Mouse (Mus musculus): ENCODE measurements around the gene Ovca2. TPM values are rescaled to one million over a fixed set of nuclear protein-coding genes. Genes with fewer than 3 reads are reported as not detected.

Ovca2 gene
- 17.1 TPM for polyA plus RNA-seq (2017; shearing (Covaris generic))

DNA sequence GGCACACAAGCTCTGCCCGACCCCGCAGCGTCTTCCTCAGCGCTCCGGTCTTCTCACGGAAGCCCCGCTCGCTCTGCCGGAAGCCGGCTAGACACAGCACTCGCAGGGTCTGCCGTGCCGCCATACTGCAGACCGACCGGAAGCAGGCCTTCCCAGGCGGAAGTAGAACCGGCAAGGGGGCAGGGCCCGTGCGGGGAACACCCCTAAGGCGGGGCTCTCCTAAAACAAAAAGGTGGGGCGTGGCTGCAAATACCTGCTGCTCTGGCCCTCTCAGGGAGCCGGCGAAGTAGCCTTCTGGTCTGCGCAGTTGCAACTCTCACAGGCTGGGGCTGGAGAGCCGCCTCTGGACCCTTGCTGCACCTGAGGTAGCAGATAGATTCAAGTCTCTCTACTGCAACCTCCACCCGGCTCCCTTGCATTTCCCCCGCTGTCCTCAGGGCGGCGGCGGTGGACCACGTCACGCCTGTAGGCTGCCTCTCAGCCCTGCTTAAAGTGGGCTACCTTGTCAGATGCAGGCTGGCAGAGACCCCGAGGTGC, at the start of gene Ovca2:
Gene Ovca2, minus strand, starts transcription at position 164 of the 537 bp plus-strand sequence.

DNA sequence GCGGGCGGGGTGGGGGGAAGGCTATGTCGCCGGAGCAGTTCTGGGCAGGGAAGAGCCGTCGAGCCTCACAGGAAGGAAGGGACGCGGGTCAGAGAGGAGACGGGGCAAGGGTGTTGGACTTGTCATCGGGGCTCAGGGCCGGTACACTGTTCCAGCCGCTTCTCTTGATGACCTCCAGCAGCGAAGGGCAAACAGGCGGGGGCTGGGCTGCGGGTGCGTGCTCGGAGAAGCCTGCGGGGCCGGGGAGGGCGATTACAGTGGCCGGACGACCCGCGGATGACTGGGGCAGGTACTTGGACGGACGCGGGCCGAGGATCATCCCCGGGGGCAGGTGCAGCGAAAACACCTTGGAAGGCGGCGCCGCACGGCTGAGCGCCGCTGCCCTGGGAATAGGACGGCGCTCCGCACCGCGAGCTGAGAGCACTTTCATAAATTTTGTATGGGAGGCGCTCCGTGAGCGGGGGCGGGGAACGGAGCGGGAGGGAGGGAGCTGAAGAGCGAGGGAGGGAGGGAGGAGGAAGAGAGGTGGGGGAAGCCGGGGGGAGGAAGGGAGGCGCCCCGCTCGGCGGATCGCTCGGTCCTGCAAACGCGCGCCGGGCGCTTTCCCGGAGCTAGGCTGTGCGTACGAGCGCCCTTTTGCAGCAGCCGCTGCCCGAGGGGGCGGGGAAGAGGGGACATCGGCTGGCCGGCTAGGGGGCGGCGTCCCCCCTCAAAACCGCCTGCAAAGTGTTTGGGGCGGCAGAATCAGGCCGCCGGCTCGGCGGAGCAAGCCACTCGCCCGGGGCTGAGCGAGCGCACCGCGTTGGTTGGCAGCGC, 14.8 kb upstream of the Ovca2 start, which contains the start of gene Rtn4rl1:
Gene Rtn4rl1, plus strand, starts transcription at position 528 of the 816 bp plus-strand sequence.

DNA sequence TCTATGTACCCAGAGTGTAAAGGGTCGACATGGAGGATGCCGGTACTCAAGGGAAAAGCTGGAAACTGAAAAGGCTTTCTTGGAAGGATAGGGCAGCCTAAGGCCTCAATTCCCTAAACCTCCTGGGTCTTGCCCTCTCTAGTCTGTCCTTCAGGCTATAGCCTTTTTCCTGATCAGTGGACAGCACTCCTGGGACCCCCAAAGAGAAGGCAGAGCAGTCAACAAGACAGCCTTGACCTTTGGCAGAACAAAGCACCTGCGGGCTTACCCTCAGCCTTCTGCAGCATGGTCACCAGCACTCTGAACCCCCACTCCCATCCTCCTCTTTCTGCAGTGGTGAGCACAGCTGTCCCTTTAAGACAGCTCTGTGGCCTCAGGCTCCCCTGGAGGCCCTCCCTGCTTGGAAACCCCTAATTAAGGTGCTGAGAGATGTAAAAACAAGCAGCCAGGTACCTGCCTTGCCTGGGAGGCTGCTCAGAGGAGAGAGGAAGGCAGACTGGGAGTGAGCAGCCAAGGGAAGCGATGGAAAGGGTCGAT, 12.3 kb upstream of the Ovca2 start, which contains the start of gene Dph1:
Gene Dph1, minus strand, starts transcription at position 337 of the 537 bp plus-strand sequence.

DNA sequence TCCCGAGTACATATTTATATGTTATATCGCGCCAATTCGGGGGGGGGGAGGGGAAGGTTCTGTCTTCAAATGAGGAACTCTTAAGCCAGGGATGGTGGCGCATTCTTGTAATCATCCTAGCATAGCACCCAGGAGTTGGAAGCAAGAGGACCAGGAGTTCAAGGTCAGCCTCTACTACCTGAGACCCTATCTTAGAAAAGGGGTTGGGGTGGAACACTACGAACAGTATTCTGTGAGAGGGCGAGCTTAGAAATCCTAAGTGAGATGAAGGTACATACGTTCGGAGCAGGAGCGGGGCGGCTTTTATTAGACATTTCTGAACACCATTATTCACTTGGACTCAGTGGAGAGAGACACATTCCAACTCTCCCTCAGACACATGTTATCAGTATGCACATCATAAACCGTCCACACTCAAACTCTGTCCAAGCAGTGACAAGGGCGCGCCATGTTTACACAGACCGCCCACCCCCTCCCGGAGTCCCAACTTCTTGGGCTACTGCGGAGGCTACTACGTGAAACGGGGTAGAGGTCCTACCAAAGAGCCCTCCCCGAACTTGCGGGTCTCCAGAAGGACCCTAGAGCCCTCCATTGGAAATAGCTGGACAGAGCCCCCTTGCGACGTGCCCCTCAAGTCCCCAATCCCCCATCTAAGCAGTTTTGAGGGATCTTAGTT, 9.1 kb downstream of the Ovca2 start, which contains the start of gene Hic1:
Gene Hic1, minus strand, starts transcription at position 115 of the 676 bp plus-strand sequence.

Other genes starting within 250 kb of the Ovca2 start
- 0.65 TPM for gene Hic1, start 9.3 kb downstream of the Ovca2 start, polyA plus RNA-seq (2017; shearing (Covaris generic))
- 19.7 TPM for gene Dph1, start 12.4 kb upstream of the Ovca2 start, polyA plus RNA-seq (2017; shearing (Covaris generic))
- gene Rtn4rl1, start 14.9 kb upstream of the Ovca2 start, polyA plus RNA-seq (2017; shearing (Covaris generic)): 28.6 TPM
- gene Rpa1, start 169.5 kb upstream of the Ovca2 start, polyA plus RNA-seq (2017; shearing (Covaris generic)): 144 TPM
- 28.6 TPM for gene Smyd4, start 169.6 kb upstream of the Ovca2 start, polyA plus RNA-seq (2017; shearing (Covaris generic))
- gene Serpinf1, start 243.9 kb upstream of the Ovca2 start, polyA plus RNA-seq (2017; shearing (Covaris generic)): not detected